Mouse (Mus musculus) hindbrain, embryonic 10.5 days (tissue): ENCODE measurements around the gene Apopt1. TPM values are rescaled to one million over a fixed set of nuclear protein-coding genes. Genes with fewer than 3 reads are reported as not detected.

Experiments
- DNase-seq: peaks from one replicate; pipeline ENCODE4 v3.0.0-alpha.2; 2017; ENCODE audit warnings: low spot score
- H3K27ac ChIP-seq: fragments of 300-500 bp; sonication (generic); 2 replicates; pipeline ENCODE4 v1.5.1; 2016; ENCODE audit warnings: mild to moderate bottlenecking, moderate library complexity
- H3K27me3 ChIP-seq: fragments of 300-500 bp; sonication (generic); 2 replicates; pipeline ENCODE4 v1.6.1; 2016; ENCODE audit warnings: mild to moderate bottlenecking; ENCODE audit not compliant: poor library complexity, insufficient read depth, severe bottlenecking
- H3K36me3 ChIP-seq: fragments of 300-500 bp; sonication (generic); 2 replicates; pipeline ENCODE4 v1.6.1; 2016; ENCODE audit warnings: mild to moderate bottlenecking, moderate library complexity
- H3K4me1 ChIP-seq: fragments of 300-500 bp; sonication (generic); replicated peaks from 2 replicates; pipeline ENCODE4 v1.6.1; 2016; ENCODE audit warnings: mild to moderate bottlenecking
- H3K4me3 ChIP-seq: fragments of 300-500 bp; sonication (generic); 2 replicates; pipeline ENCODE4 v1.5.1; 2016; ENCODE audit warnings: mild to moderate bottlenecking, moderate library complexity
- H3K9me3 ChIP-seq: fragments of 300-500 bp; sonication (generic); 2 replicates; pipeline ENCODE4 v1.6.1; 2016; ENCODE audit warnings: mild to moderate bottlenecking, moderate library complexity
- WGBS: fragments of 180-500 bp; shearing (Covaris S2); methylation state at CpG from one replicate; pipeline ENCODE4 v1.1.7; 2016; 5-methylcytosine and 5-hydroxymethylcytosine counted together
- polyA plus RNA-seq: library from polyadenylated mRNA; unstranded; fragments of >200 nt; fragmentation: Nextera tagmentation; extraction: Ambion mirVana; gene quantifications from 2 replicates; pipeline ENCODE4 v1.2.1, GENCODE M21; 2016

The Apopt1 gene
- polyA plus RNA-seq, 1 experiment from 2014 or later, result 59.2 TPM

DNA sequence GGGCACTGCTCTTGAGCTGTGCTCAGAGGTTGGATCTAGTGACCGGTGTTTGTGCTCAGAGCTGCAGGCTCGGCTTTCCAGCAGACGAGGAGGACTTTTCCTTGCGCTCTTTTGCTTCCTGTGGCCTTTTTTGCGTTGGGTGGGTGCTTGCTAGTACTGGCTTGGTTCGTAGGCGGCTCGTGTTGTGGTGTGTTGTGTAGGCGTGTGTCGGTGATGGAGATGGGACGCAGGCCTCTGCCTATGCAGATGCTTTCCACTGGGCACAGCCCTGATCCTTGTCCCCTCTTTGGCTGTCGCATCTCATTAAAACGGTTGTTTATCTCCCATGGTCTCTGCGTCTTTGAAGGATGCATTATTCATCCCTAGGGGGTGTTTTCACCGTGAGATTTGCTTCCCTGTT lies 61.8 kb downstream of the Apopt1 start:
- H3K4me1 ChIP-seq, result peaks cover under 1% of the 10 kb centered on the region; the same call in 1 of the 2 replicates
- H3K27ac ChIP-seq, result no peak overlapping the region
- H3K9me3 ChIP-seq, result no peaks in the 10 kb centered on the region
- 80% methylated on average over 15 of the region's 15 CpGs for WGBS
- no peak overlapping the region for H3K4me3 ChIP-seq
- no peak for DNase-seq
- H3K36me3 ChIP-seq, result peaks cover 88% of the 10 kb centered on the region
- no peaks in the 10 kb centered on the region for H3K27me3 ChIP-seq

- Histone ChIP-seq H3K4me3 (no peak overlapping the region), H3K4me1 (no peaks in the 10 kb centered on the region), H3K27ac (no peak overlapping the region), H3K9me3 (no peaks in the 10 kb centered on the region), H3K36me3 (peaks cover 99% of the 10 kb centered on the region), H3K27me3 (no peaks in the 10 kb centered on the region)
- DNase-seq, result no peak
- 94% methylated on average over 13 of the region's 13 CpGs for WGBS
These were observed 64.9 kb downstream of the Apopt1 start for GRCm38 (mm10) chr12:111777919-111778318.

DNA sequence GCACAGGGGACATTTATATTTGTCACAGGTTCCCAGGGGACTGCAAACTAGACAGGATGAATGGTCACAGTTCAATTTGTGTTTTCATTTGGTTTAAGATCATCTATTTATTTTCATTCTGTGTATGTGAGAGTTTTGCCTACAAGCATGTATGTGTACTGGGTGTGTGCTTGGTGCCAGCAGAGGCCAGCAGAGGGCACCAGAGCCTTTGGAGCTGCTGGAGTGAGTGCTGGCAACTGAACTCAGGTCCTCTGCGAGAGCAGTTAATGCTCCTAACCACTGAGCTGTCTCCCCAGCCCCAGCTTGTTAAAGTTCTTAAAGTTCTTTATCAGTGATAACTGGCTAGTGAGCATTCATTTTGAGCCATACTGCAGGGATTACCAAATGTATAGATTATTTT lies 66.5 kb downstream of the Apopt1 start:
- peaks cover 99% of the 10 kb centered on the region for H3K36me3 ChIP-seq
- no peaks in the 10 kb centered on the region for H3K4me1 ChIP-seq
- no peaks in the 10 kb centered on the region for H3K27me3 ChIP-seq
- no peak for DNase-seq
- H3K4me3 ChIP-seq, result no peak overlapping the region
- H3K9me3 ChIP-seq, result no peaks in the 10 kb centered on the region
- H3K27ac ChIP-seq, result no peak overlapping the region
- whole genome bisulfite sequencing, result 98% methylated on average over 1 of the region's 1 CpGs

DNA sequence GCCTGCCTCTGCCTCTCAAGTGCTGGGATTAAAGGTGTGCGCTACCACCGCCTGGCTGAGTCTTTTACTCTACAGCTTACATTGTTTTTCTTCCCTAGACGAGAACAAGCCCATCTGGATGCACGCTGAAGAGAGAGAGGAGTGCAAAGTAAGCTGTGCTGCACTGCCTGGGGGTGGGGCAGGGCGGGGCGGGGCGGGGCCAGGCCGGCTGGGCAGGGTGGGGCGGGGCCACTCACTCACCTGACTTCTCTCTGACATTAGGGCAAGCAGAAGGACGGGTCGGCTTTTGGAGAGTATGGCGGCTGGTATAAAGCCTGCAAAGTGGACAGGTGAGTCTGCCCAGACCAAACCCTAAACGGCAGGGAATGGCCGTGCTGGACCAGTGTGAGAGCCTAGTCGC lies 72.1 kb downstream of the Apopt1 start:
- Histone ChIP-seq H3K9me3 (no peaks in the 10 kb centered on the region), H3K36me3 (peaks cover 100% of the 10 kb centered on the region), H3K27me3 (no peaks in the 10 kb centered on the region), H3K4me3 (no peak overlapping the region), H3K4me1 (no peaks in the 10 kb centered on the region), H3K27ac (no peak overlapping the region)
- WGBS, result 74% methylated on average over 15 of the region's 15 CpGs
- DNase-seq, result no peak

DNA sequence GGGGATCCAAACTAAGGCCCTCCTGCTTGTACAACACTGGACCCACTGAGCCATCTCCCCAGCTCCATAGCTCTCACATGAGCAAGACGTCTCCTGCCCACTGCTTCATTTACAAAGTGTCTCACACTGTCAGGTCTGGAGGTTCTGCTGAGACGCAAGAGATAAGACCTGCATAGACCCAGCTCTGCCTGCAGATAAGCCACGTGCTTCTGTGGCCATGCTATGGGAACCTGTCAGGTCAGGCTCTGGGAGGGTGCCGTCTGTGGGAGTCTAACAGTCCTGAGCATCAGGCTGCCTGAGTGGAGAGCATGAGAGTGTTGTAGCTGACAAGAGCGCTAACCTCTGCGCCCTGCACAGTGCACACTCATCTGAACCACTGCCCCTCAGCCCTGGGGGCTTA lies 74.0 kb downstream of the Apopt1 start:
- H3K36me3 ChIP-seq, result peaks cover 100% of the 10 kb centered on the region
- WGBS, result 93% methylated on average over 6 of the region's 6 CpGs
- DNase-seq, result no peak
- no peaks in the 10 kb centered on the region for H3K27me3 ChIP-seq
- H3K9me3 ChIP-seq, result no peaks in the 10 kb centered on the region
- no peak overlapping the region for H3K27ac ChIP-seq
- 0 out of 2 replicates have a peak, but pooled peaks cover 3% of the 10 kb centered on the region for H3K4me1 ChIP-seq
- H3K4me3 ChIP-seq, result no peak overlapping the region

DNA sequence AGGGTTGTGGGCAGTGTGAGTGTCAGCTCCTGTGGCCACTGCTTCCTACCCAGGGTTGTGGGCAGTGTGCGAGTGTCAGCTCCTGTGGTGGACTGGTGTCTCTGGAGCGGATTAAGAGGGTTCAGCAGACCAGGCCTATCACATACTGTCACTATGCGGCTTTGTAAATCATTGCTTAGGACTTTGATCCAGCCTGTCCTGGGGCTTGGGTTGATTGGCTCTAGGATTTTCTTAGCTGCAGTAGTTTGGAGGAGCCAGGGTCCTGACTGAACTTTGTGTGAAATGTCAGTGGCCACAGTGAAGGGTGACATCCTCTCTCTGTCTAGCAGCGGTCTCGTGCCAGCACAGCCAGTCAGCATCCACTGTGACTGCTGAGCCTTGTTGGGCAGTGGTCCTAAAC lies 77.0 kb downstream of the Apopt1 start:
- no peak for DNase-seq
- Histone ChIP-seq H3K27ac (no peak overlapping the region), H3K36me3 (peaks cover 100% of the 10 kb centered on the region), H3K4me1 (0 out of 2 replicates have a peak, but pooled peaks cover 3% of the 10 kb centered on the region), H3K4me3 (no peak overlapping the region), H3K27me3 (no peaks in the 10 kb centered on the region), H3K9me3 (no peaks in the 10 kb centered on the region)
- 92% methylated on average over 5 of the region's 5 CpGs for WGBS

- 94% methylated on average over 7 of the region's 7 CpGs for WGBS
- Histone ChIP-seq H3K4me3 (no peak overlapping the region), H3K4me1 (0 out of 2 replicates have a peak, but pooled peaks cover 3% of the 10 kb centered on the region), H3K36me3 (peaks cover 100% of the 10 kb centered on the region), H3K27ac (no peak overlapping the region), H3K9me3 (no peaks in the 10 kb centered on the region), H3K27me3 (no peaks in the 10 kb centered on the region)
- DNase-seq, result no peak
These were observed 77.6 kb downstream of the Apopt1 start for GRCm38 (mm10) chr12:111790631-111791030.

GRCm38 (mm10) chr12:111791474-111792104 lies 78.5 kb downstream of the Apopt1 start:
- no peak overlapping the region for H3K27ac ChIP-seq
- no peak overlapping the region for H3K4me3 ChIP-seq
- H3K4me1 ChIP-seq, result 0 out of 2 replicates have a peak, but pooled peaks cover 3% of the 10 kb centered on the region
- no peak for DNase-seq
- WGBS, result 95% methylated on average over 13 of the region's 13 CpGs
- peaks cover 100% of the 10 kb centered on the region for H3K36me3 ChIP-seq
- H3K9me3 ChIP-seq, result no peaks in the 10 kb centered on the region
- H3K27me3 ChIP-seq, result no peaks in the 10 kb centered on the region

DNA sequence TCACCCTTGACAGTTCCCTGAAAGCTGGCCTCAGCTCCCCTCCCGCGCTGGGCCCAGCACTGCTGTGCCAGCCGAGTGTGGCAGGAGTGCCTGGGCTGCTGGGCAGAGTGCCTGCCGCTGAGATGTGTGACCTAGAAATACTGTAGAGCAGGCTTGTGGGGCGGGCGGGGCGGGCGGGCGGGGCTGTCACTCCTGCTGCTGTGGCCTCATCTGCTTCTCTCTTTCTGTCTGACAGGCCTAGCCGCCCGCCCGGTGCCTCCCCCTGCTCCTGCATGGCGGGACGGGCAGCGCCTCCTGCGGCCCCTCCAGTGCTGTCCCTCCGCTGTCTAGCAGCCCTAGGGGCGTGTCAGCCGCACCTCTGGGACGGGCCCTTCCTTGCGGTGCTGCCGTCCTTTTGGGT lies 81.0 kb downstream of the Apopt1 start:
- Histone ChIP-seq H3K4me1 (0 out of 2 replicates have a peak, but pooled peaks cover 3% of the 10 kb centered on the region), H3K4me3 (no peak overlapping the region), H3K27me3 (no peaks in the 10 kb centered on the region), H3K9me3 (no peaks in the 10 kb centered on the region), H3K27ac (no peak overlapping the region), H3K36me3 (peaks cover 100% of the 10 kb centered on the region)
- DNase-seq, result no peak
- 80% methylated on average over 20 of the region's 22 CpGs for WGBS

DNA sequence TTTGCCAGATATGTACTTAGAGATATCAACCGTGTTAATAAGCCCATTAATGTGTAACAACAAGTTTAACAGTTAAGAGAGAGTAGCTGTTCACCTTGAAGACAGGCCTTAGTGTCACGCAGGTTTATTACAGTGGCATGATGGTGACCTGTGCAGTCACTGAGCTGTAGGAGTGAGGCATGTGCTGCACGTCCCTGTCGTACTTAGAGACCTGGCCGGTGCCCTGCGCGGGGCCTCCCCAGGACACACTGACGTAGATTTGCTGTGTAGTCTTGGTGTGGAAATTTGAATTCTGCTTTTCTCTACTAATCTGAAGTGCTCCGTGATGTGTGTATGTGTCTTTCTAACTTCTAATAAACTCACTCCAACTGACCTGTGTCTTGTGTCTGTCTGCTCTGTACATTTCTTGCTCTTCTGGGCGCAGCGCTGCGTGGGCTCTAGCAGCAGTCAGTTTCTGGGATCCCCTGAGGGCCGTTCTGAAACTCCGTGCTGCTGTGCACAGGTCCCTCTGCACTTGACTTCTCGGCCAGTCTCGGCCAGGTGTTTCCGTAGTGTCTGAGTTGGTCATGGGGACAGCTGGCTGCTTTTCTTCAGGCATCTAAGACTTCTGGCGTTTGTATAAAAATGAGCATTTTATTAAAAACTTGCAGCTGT lies 81.6 kb downstream of the Apopt1 start:
- H3K27ac ChIP-seq, result no peak overlapping the region
- WGBS, result 95% methylated on average over 18 of the region's 18 CpGs
- no peak overlapping the region for H3K4me3 ChIP-seq
- H3K36me3 ChIP-seq, result peaks cover 99% of the 10 kb centered on the region
- H3K9me3 ChIP-seq, result no peaks in the 10 kb centered on the region
- H3K27me3 ChIP-seq, result no peaks in the 10 kb centered on the region
- DNase-seq, result no peak
- 0 out of 2 replicates have a peak, but pooled peaks cover 3% of the 10 kb centered on the region for H3K4me1 ChIP-seq

- Histone ChIP-seq H3K27me3 (no peaks in the 10 kb centered on the region), H3K4me3 (no peak overlapping the region), H3K4me1 (0 out of 2 replicates have a peak, but pooled peaks cover 3% of the 10 kb centered on the region), H3K9me3 (no peaks in the 10 kb centered on the region), H3K36me3 (peaks cover 99% of the 10 kb centered on the region), H3K27ac (no peak overlapping the region)
- no peak for DNase-seq
- WGBS, result 92% methylated on average over 28 of the region's 28 CpGs
These were observed 82.3 kb downstream of the Apopt1 start for GRCm38 (mm10) chr12:111795180-111795895.

DNA sequence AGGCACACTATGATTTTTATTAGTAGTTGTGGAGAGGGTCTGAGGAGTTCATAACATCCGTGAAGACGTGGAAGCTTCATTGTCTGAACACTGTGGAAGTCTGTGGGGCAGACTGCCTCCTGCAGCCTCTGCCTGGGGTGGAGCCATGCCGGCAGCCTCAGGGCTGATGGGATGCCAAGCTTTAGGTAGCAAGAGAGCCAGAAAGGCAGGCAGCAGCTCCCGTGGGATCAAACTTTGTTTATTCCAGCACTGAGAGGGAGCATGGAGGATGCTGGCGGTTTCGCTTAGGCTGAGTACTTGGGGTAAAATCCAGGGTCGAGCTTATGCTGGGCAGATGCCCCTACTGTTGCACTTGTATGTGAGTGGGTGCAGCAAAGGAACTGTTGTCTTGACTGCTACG lies 84.2 kb downstream of the Apopt1 start:
- Histone ChIP-seq H3K36me3 (peaks cover 99% of the 10 kb centered on the region), H3K4me3 (no peak overlapping the region), H3K27ac (no peak overlapping the region), H3K27me3 (no peaks in the 10 kb centered on the region), H3K9me3 (no peaks in the 10 kb centered on the region), H3K4me1 (no peaks in the 10 kb centered on the region)
- DNase-seq, result no peak
- 87% methylated on average over 8 of the region's 8 CpGs for WGBS

DNA sequence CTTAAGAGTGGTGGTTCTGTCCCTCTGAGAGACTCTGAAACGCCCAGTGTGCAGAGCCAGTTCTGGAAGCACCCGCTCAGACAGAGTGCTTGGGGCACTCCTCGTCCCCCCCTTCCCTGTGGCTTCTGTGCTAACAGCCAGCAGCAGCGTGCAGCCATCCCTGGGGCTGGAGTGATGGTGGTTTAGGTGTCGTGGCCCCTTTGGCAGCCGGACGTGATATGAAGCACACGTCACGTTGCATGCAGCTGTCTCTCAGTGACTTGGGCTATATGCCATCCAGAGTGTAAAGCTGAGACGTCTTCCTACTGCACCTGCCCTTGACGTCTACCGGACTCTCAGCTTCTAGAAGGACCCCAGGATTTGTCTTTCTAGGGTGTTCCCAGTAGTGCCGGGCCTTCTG lies 85.4 kb downstream of the Apopt1 start:
- H3K27ac ChIP-seq, result no peak overlapping the region
- H3K27me3 ChIP-seq, result no peaks in the 10 kb centered on the region
- H3K4me1 ChIP-seq, result no peaks in the 10 kb centered on the region
- no peak overlapping the region for H3K4me3 ChIP-seq
- peaks cover 99% of the 10 kb centered on the region for H3K36me3 ChIP-seq
- H3K9me3 ChIP-seq, result no peaks in the 10 kb centered on the region
- 95% methylated on average over 13 of the region's 13 CpGs for WGBS
- no peak for DNase-seq
